Mouse (Mus musculus): Measurements from ENCODE around the gene Chn2.

Chn2 gene

GRCm38 (mm10) chr6:54286813-54287212, 247.5 kb downstream of the Chn2 start:
- DNase-seq (ENCODE audit: low spot score), result no peak

- no peak for DNase-seq (ENCODE audit: low spot score)
Measured at GRCm38 (mm10) chr6:54289774-54290500, 250.6 kb downstream of the Chn2 start.

- no peak for DNase-seq (ENCODE audit: low spot score)
Measured at GRCm38 (mm10) chr6:54297231-54297630, 257.9 kb downstream of the Chn2 start.

GRCm38 (mm10) chr6:54299417-54299816, 260.1 kb downstream of the Chn2 start:
- DNase-seq (ENCODE audit: low spot score), result no peak

- DNase-seq (ENCODE audit: low spot score), result no peak
Measured at GRCm38 (mm10) chr6:54305777-54306176, 266.4 kb downstream of the Chn2 start.

GRCm38 (mm10) chr6:54313071-54313470, 273.7 kb downstream of the Chn2 start:
- no peak for DNase-seq (ENCODE audit: low spot score)

- DNase-seq (ENCODE audit: low spot score), result no peak
Measured at GRCm38 (mm10) chr6:54318618-54319017, 279.3 kb downstream of the Chn2 start.

GRCm38 (mm10) chr6:54319198-54319597, 279.8 kb downstream of the Chn2 start:
- no peak for DNase-seq (ENCODE audit: low spot score)

- no peak for DNase-seq (ENCODE audit: low spot score)
Measured at GRCm38 (mm10) chr6:54320236-54320635, 280.9 kb downstream of the Chn2 start.

- DNase-seq (ENCODE audit: low spot score), result no peak
Measured at GRCm38 (mm10) chr6:54325246-54325885, 286.0 kb downstream of the Chn2 start, which contains the start of gene Prr15. TSS of gene Prr15 (plus strand) at chr6:54325835.

- peak; percentile 71 for DNase-seq (ENCODE audit: low spot score)
Measured at GRCm38 (mm10) chr6:54326671-54327625, 287.6 kb downstream of the Chn2 start.

- DNase-seq (ENCODE audit: low spot score), result peak; percentile 46
Measured at GRCm38 (mm10) chr6:54327626-54328003, 288.3 kb downstream of the Chn2 start.

GRCm38 (mm10) chr6:54328783-54329182, 289.4 kb downstream of the Chn2 start:
- DNase-seq (ENCODE audit: low spot score), result no peak

GRCm38 (mm10) chr6:54329598-54329997, 290.2 kb downstream of the Chn2 start:
- DNase-seq (ENCODE audit: low spot score), result no peak

GRCm38 (mm10) chr6:54330166-54330565, 290.8 kb downstream of the Chn2 start:
- DNase-seq (ENCODE audit: low spot score), result no peak

GRCm38 (mm10) chr6:54331765-54332164, 292.4 kb downstream of the Chn2 start:
- DNase-seq (ENCODE audit: low spot score), result peak; percentile 28

GRCm38 (mm10) chr6:54332203-54332602, 292.8 kb downstream of the Chn2 start:
- DNase-seq (ENCODE audit: low spot score), result peak; percentile 59

- DNase-seq (ENCODE audit: low spot score), result no peak
Measured at GRCm38 (mm10) chr6:54333116-54333651, 293.8 kb downstream of the Chn2 start.

GRCm38 (mm10) chr6:54333652-54334396, 294.5 kb downstream of the Chn2 start:
- no peak for DNase-seq (ENCODE audit: low spot score)

- DNase-seq (ENCODE audit: low spot score), result no peak
Measured at GRCm38 (mm10) chr6:54337321-54337720, 298.0 kb downstream of the Chn2 start.

GRCm38 (mm10) chr6:54341133-54341532, 301.8 kb downstream of the Chn2 start:
- no peak for DNase-seq (ENCODE audit: low spot score)
